Mouse (Mus musculus): Measurements from ENCODE around the gene Atg4b. TPM values are rescaled to one million over a fixed set of nuclear protein-coding genes. Genes with fewer than 3 reads are reported as not detected.

Gene Atg4b
- total RNA-seq, 2 experiments from 2014 or later, result 24.0 to 31.3 TPM

DNA sequence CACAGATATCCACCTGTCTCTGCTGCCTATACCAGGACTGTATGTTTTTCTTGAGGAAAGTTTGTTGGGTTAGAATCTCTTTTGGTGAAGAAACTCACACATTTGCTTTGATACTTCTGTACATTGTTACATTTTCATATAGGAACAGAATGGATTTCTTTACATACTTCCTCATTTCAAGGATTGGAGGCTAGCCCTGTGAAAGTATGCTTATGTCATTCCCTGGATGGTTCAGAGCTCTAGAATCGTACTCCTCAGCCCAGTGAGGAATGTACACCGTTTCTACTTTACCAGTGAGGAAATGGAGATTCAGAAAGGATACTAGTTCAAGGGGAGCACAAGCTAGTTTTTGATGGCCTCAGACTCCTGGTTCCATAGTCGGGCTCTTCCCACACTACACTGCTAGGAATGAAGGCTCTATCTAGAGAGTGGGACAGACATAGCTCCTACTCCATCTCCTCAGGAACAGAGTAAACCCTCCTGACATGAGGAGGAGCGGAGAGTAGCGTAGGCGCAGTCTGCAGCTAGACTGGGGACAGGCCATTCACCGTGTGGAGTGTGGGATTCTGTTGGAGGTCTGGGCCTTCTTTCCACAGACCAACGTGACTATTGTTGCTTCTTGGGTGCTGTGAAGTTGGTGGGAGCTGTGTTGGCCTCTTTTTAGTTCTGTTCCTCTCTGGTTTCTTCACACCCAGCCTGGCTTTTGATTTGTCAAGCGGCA, 13.7 kb downstream of the Atg4b start:
- Histone ChIP-seq H3K27ac (no peak overlapping the region), H3K4me3 (no peak overlapping the region)
- TF ChIP-seq CTCF (IDR thresholded peaks at IDR 0.05), result no peak
- intact Hi-C loops (cut with DNase I), result no loop called here
- DNase-seq, result no peak

- Histone ChIP-seq H3K27ac (no peak overlapping the region), H3K4me3 (no peak overlapping the region)
- TF ChIP-seq CTCF (IDR thresholded peaks at IDR 0.05), result no peak
- DNase-seq, result no peak
- intact Hi-C loops (cut with DNase I), result no loop called here
Observed at GRCm38 (mm10) chr1:93767600-93767999, 16.3 kb downstream of the Atg4b start.

DNA sequence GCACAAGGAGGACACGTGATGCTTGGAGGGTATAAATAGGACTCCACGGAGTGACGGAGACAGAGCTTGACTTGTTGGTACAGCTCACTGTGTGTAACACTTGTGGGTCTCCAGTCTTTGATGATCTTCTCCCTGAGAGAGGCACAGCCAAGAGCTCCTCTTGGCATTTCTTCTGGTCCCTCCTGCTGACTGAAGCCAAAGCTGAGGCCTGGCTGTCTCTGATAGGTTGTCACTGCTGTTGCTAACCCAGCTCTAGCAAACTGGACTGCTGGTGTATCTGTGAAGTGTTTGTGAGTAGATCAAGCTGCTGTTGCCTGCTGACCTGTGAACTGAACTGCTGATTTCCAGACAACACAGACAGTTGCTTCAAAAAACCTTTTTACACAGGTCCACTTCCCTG, 18.6 kb downstream of the Atg4b start:
- intact Hi-C loops (cut with DNase I), result no loop called here
- DNase-seq, result no peak

DNA sequence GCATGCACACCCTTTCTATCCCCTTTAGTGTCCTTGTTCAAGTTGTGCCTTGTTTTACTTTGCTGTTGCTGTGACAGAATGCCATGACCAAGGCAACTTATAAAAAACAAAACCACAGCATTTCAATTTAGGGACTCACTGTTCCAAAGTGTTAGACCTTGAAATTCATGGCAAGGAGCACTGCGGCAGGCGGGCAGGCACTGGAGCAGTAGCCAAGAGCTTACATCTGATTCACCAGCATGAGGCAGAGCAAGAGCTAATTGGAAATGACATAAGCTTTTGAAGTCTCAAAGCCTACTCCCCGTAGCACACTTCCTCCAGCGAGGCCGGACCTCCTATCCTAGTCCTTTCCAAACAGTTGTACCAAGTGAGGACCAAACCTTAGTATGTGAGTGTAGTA, 25.4 kb downstream of the Atg4b start:
- intact Hi-C loops (cut with DNase I), result no loop called here
- DNase-seq, result no peak
- Histone ChIP-seq H3K27ac (no peak overlapping the region), H3K4me3 (no peak overlapping the region)
- TF ChIP-seq CTCF (IDR thresholded peaks at IDR 0.05), result no peak

More for the DNA sequence above, 18.6 kb downstream of the Atg4b start:
- no peak for TF ChIP-seq CTCF (IDR thresholded peaks at IDR 0.05)
- no peak overlapping the region for H3K4me3 ChIP-seq
- H3K27ac ChIP-seq, result no peak overlapping the region

DNA sequence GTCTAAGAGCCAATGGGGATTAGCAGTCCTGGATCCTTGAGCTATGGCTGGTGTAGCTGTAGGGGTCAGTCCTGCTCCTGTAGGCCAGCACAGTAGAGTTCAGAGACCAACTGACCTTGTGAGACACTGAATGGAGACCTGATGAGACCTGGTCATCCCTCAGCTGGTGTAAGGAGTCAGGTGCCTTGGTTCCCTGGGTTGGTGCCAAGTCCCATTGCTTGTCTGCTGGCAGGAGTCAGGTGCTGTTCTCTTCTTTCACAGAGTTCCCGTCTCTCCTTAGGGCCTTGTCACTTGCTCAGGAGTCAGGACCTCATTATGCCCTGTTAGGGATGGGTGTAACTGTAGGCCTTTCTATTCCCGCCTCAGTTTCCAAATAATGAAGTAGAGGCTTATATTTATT, 35.6 kb downstream of the Atg4b start:
- intact Hi-C loops (cut with DNase I), result no loop called here
- no peak for TF ChIP-seq CTCF (IDR thresholded peaks at IDR 0.05)
- peak; percentile 61 for DNase-seq
- Histone ChIP-seq H3K4me3 (no peak overlapping the region), H3K27ac (no peak overlapping the region)

GRCm38 (mm10) chr1:93794526-93794925, 43.2 kb downstream of the Atg4b start:
- intact Hi-C loops (cut with DNase I), result no loop called here
- Histone ChIP-seq H3K4me3 (no peak overlapping the region), H3K27ac (no peak overlapping the region)
- DNase-seq, result no peak
- no peak for TF ChIP-seq CTCF (IDR thresholded peaks at IDR 0.05)

GRCm38 (mm10) chr1:93795886-93796285, 44.6 kb downstream of the Atg4b start:
- Histone ChIP-seq H3K4me3 (no peak overlapping the region), H3K27ac (no peak overlapping the region)
- intact Hi-C loops (cut with DNase I), result no loop called here
- no peak for DNase-seq
- no peak for TF ChIP-seq CTCF (IDR thresholded peaks at IDR 0.05)

GRCm38 (mm10) chr1:93800670-93801503, 49.6 kb downstream of the Atg4b start:
- no peak for DNase-seq
- intact Hi-C loops (cut with DNase I), result loop anchor here (10.0 kb wide), 1 partner anchor 286 kb away; the partner anchor contains the start of gene Farp2
- TF ChIP-seq CTCF (IDR thresholded peaks at IDR 0.05), result no peak
- Histone ChIP-seq H3K4me3 (peak overlapping the region; percentile 91), H3K27ac (peak overlapping the region; percentile 99)

- intact Hi-C loops (cut with DNase I), result loop anchor here (2.0 to 10.0 kb wide), 4 partner anchors 47 to 287 kb away; partner anchors contain the start of genes Farp2 and Thap4
- peak; percentile 95 for DNase-seq
- Histone ChIP-seq H3K27ac (peak within 1 kb of the TSS; percentile 99), H3K4me3 (peak within 1 kb of the TSS; percentile 91)
- peak; percentile 54 for TF ChIP-seq CTCF (IDR thresholded peaks at IDR 0.05)
Observed at GRCm38 (mm10) chr1:93801741-93802238, 50.5 kb downstream of the Atg4b start, which contains the start of gene Dtymk. Gene Dtymk (minus strand): TSS chr1:93801934.

GRCm38 (mm10) chr1:93802771-93803170, 51.5 kb downstream of the Atg4b start:
- H3K27ac ChIP-seq, result peak overlapping the region; percentile 99
- intact Hi-C loops (cut with DNase I), result loop anchor here (2.0 to 10.0 kb wide), 4 partner anchors 48 to 288 kb away; partner anchors contain the start of genes Farp2 and Thap4
- peak overlapping the region; percentile 95 for H3K4me3 ChIP-seq
- no peak for DNase-seq
- no peak for TF ChIP-seq CTCF (IDR thresholded peaks at IDR 0.05)

- Histone ChIP-seq H3K4me3 (peak within 1 kb of the TSS; percentile 95), H3K27ac (peak within 1 kb of the TSS; percentile 99)
- TF ChIP-seq CTCF (IDR thresholded peaks at IDR 0.05), result peak; percentile 100; the same call in 1 of the 2 replicates
- DNase-seq, result peak; percentile 100
- intact Hi-C loops (cut with DNase I), result loop anchor here (2.0 to 10.0 kb wide), 4 partner anchors 49 to 289 kb away; partner anchors contain the start of genes Farp2 and Thap4
Observed at GRCm38 (mm10) chr1:93803556-93804507, 52.5 kb downstream of the Atg4b start, which contains the start of gene Ing5. Gene Ing5 (plus strand): TSS chr1:93803965.
